Mouse (Mus musculus): ENCODE results near the gene Krtap19-2. TPM values are rescaled to one million over a fixed set of nuclear protein-coding genes. Genes with fewer than 3 reads are reported as not detected.

Krtap19-2 gene
- polyA plus RNA-seq, 1 experiment from 2014 or later, result not detected

Other genes with a start within 250 kb of the Krtap19-2 start
- not detected in 2 replicates for gene 2310079G19Rik, start 246.6 kb downstream of the Krtap19-2 start, polyA plus RNA-seq (2016; fragmentation: Nextera tagmentation; extraction: Ambion mirVana)
- gene Krtap26-1, start 226.5 kb downstream of the Krtap19-2 start, polyA plus RNA-seq (2016; fragmentation: Nextera tagmentation; extraction: Ambion mirVana), result not detected in 2 replicates
- not detected in 2 replicates for gene Krtap27-1, start 202.6 kb downstream of the Krtap19-2 start, polyA plus RNA-seq (2016; fragmentation: Nextera tagmentation; extraction: Ambion mirVana)
- gene 2310061N02Rik, start 166.3 kb downstream of the Krtap19-2 start, polyA plus RNA-seq (2016; fragmentation: Nextera tagmentation; extraction: Ambion mirVana), result not detected in 2 replicates
- not detected in 2 replicates for gene Krtap13-1, start 145.4 kb downstream of the Krtap19-2 start, polyA plus RNA-seq (2016; fragmentation: Nextera tagmentation; extraction: Ambion mirVana)
- gene Krtap13, start 122.6 kb downstream of the Krtap19-2 start, polyA plus RNA-seq (2016; fragmentation: Nextera tagmentation; extraction: Ambion mirVana), result not detected in 2 replicates
- gene 2310034C09Rik, start 115.4 kb downstream of the Krtap19-2 start, polyA plus RNA-seq (2016; fragmentation: Nextera tagmentation; extraction: Ambion mirVana), result not detected in 2 replicates
- not detected in 2 replicates for gene 2310057N15Rik, start 100.1 kb downstream of the Krtap19-2 start, polyA plus RNA-seq (2016; fragmentation: Nextera tagmentation; extraction: Ambion mirVana)
- not detected in 2 replicates for gene Gm5965, start 96.4 kb downstream of the Krtap19-2 start, polyA plus RNA-seq (2016; fragmentation: Nextera tagmentation; extraction: Ambion mirVana)
- not detected in 2 replicates for gene Gm20741, start 62.0 kb downstream of the Krtap19-2 start, polyA plus RNA-seq (2016; fragmentation: Nextera tagmentation; extraction: Ambion mirVana)
- gene Krtap15, start 54.1 kb downstream of the Krtap19-2 start, polyA plus RNA-seq (2016; fragmentation: Nextera tagmentation; extraction: Ambion mirVana), result not detected in 2 replicates
- gene Krtap14, start 48.1 kb downstream of the Krtap19-2 start, polyA plus RNA-seq (2016; fragmentation: Nextera tagmentation; extraction: Ambion mirVana), result not detected in 2 replicates
- not detected in 2 replicates for gene Krtap19-1, start 4.9 kb downstream of the Krtap19-2 start, polyA plus RNA-seq (2016; fragmentation: Nextera tagmentation; extraction: Ambion mirVana)
- gene Krtap19-3, start 3.8 kb upstream of the Krtap19-2 start, polyA plus RNA-seq (2016; fragmentation: Nextera tagmentation; extraction: Ambion mirVana), result not detected in 2 replicates
- not detected in 2 replicates for gene Krtap19-4, start 10.8 kb upstream of the Krtap19-2 start, polyA plus RNA-seq (2016; fragmentation: Nextera tagmentation; extraction: Ambion mirVana)
- gene Krtap19-5, start 22.2 kb upstream of the Krtap19-2 start, polyA plus RNA-seq (2016; fragmentation: Nextera tagmentation; extraction: Ambion mirVana), result not detected in 2 replicates
- not detected in 2 replicates for gene Krtap19-9b, start 58.0 kb upstream of the Krtap19-2 start, polyA plus RNA-seq (2016; fragmentation: Nextera tagmentation; extraction: Ambion mirVana)
- not detected in 2 replicates for gene Krtap16-3, start 88.6 kb upstream of the Krtap19-2 start, polyA plus RNA-seq (2016; fragmentation: Nextera tagmentation; extraction: Ambion mirVana)
- not detected in 2 replicates for gene Krtap22-2, start 136.5 kb upstream of the Krtap19-2 start, polyA plus RNA-seq (2016; fragmentation: Nextera tagmentation; extraction: Ambion mirVana)
- gene Gm10229, start 141.0 kb upstream of the Krtap19-2 start, polyA plus RNA-seq (2016; fragmentation: Nextera tagmentation; extraction: Ambion mirVana), result not detected in 2 replicates
- not detected in 2 replicates for gene Krtap6-1, start 157.4 kb upstream of the Krtap19-2 start, polyA plus RNA-seq (2016; fragmentation: Nextera tagmentation; extraction: Ambion mirVana)
- gene Gm10228, start 167.2 kb upstream of the Krtap19-2 start, polyA plus RNA-seq (2016; fragmentation: Nextera tagmentation; extraction: Ambion mirVana), result not detected in 2 replicates
- gene Krtap6-5, start 173.6 kb upstream of the Krtap19-2 start, polyA plus RNA-seq (2016; fragmentation: Nextera tagmentation; extraction: Ambion mirVana), result not detected in 2 replicates
- gene 1110025L11Rik, start 189.7 kb upstream of the Krtap19-2 start, polyA plus RNA-seq (2016; fragmentation: Nextera tagmentation; extraction: Ambion mirVana), result not detected in 2 replicates
- not detected in 2 replicates for gene Krtap6-3, start 209.7 kb upstream of the Krtap19-2 start, polyA plus RNA-seq (2016; fragmentation: Nextera tagmentation; extraction: Ambion mirVana)